Mouse (Mus musculus): Measurements from ENCODE around the gene Tmem191c.

The Tmem191c gene

DNA sequence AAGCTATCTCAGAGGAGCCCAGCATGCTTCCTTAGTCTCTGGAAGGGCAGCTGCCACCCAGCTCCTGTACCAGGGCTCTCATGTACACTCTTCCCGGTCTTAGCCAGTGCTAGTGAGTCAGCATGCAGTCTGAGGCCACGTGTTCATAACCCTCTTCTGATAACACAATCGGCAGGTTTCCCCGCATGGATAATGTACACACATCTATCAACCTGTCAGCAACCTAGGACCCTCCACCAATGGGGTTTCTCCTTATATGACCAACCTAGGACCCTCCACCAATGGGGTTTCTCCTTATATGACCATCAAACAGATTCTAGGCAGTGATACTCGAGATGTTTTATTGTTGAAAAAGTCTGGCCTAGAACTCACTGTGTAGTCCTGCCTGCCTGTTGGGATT, 7.9 kb upstream of the Tmem191c start:
- DNase-seq: no peak

DNA sequence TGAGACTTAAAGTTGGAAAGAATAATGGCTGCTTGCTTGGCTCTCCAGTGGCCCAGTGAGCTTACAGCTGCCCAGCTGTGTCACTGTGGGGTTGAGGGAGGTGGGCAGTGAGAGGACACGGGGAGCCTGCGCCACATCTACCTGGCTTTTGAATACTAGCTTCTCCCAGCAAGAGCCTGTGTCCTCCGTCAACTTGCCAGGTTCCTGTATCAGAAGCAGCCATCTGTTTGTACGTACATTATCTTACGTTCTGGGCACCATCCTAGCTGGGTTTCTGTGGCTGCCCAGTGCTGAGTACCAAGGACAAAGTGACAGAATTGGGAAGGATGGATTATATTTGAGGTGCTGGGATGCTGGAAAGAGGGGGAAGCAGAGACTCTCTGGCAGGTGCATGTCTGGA, 6.0 kb upstream of the Tmem191c start:
- DNase-seq: no peak

DNA sequence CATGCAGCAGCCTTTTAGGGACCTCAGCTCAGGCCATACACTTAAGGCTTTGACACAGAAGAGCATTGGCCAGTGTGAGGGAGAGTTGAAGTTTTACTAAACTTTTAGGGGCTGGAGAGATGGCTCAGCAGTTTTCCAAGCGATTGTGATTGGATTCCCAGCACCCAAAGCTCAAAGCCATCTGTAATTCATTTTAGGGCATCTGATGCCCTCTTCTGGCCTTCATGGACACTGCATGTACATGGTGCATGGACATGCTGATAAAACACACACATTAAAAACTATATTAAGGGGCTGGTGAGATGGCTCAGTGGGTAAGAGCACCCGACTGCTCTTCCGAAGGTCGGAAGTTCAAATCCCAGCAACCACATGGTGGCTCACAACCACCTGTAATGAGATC, 4.8 kb upstream of the Tmem191c start:
- peak; percentile 37 to 56 for DNase-seq

DNA sequence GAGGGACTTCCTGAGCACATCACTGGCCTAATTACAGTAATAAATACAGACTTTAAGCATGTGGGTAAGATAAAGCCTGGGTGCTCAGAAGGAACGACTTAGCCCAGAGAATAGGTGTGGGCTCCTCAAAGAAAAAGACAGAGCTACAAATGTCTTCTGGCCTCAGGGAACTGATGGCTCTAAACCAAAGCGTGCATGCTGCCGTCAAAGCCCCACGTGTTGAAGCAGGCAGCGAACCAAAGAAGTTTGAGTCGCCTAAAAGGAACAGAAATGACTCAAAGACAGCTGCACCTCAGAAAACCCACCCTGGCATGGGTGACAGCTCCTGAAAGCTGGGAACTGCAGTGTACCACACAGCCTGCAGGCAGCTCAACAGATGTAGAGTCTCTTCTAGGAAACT, 4.0 kb upstream of the Tmem191c start:
- DNase-seq: no peak

DNA sequence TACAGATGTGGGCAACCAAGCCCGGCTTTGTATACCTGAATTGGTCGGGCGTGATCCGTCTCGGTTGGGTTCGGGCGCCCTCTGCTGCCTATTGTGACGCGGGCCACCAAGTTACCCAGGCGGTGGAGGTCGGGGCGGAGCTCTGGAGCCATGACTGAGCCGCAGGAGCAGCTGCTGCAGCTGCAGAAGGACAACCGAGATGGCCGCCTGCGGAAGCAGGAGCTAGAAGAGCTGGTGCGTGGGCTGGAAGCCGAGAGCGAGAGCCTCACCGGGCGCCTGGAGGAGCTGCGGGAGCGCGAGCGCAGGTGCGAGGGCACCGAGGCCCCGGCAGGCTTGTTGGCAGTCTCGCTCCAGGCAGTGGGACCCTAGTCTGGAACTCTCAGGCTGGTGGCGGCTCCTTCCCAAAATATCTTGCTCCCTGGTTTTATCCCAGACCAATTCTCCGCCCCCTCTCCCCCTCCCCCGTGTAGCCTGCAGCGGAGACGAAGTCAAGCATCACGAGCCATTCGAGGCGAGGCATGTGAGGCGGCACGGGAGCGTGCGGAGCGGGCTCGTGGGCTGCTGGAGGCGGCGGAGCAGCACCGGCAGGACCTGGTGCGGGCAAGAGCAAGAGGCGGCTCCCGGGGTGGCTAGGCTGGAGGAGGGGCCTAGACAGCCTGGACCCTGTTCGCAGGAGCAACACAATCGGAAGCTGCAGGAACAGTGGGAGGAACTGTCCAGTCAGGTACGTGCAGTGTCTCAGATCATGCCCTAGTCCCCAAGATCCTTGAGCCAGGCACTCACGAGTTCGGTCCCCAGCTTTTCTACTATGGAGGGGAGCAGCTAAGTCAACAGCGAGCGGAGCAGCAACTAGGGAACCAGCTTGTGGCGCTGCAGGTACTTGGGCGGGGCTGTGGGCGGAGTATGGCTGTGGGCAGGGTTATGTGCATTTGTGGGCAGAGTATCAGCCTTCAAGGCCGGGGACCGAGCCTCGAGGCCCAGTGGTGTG, 581 bp downstream of the Tmem191c start:
- peak; percentile 92 to 94 for DNase-seq

DNA sequence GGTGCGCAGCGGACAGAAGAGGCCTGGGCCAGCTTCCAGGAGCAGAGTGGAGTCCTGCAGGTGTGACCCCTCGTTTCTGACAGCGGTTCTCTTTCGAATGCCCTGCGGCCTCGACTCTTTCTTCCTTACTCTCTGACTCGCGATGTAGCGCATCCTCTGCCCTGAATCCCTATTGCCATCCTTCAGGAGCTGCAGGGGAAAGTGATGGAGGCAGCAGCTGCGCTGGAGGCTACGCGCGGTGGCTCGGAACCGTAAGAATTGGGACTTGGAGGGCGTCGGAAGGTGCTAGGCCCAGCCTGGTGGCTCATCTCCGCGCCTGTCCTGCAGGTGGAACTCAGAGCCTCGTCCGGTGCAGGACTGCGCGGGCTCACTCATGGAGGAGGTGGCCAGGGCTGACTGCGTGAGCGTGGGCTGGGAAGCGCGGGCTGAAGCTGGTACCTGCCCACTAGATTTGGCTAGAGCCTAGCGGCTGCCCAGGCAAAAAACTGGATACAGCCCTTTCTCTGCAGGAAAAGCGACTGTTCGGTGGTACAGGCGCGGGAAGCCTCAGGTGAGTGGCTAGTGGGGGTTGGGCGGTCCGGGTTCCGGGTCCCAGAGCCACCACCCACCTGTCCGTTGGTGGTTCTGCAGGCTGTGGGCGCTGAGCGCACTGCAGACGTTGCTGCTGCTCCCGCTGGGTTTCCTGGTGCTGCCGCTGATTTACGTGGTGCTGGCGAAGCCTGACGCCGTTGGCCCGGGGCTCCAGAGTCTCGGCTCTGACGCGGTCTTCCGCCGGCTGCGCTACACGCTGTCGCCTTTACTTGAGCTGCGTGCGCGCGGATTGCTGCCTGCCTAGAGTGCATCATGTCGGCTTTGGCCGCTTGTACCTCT, 1.7 kb downstream of the Tmem191c start:
- DNase-seq: peak; percentile 21 to 24

DNA sequence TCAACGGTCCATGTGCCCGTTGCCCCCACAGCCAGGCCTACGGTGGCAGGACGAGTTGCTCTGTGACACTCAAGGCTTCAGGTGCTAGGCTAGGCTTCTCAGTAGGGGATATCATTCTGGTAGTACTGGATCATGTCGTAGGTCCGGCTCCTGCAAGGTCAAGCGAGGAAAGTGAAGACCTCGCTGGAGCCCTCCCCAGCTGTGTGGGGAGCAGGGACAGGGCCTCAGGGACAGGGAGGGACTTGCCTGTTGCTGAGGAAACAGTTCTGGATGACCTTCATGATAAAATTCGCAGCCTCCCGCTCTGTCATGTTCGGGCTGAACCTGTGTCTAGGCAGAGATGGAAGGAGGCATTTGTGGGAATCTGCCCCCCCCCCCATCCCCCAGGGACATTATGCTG, 4.6 kb downstream of the Tmem191c start:
- no peak for DNase-seq

DNA sequence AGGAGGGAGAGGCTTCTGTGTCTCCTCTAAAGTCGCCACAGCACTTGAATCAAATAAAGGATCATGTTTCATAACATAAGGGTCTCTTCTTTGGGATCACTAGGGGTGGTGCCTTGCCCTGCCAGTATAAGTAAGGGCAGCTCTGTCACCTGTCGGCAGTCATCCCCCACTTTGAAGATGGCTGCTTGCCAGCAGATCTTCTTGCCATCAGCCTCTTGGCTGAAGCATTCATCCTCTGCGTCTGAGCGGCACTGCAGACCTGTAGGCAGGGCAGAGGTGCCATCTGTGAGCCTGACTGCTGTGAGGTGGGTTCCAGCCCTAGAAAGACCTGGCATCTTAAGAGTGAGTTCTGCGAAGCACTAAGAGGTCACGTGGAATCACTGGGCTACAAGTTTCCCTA, 7.3 kb downstream of the Tmem191c start:
- no peak for DNase-seq

DNA sequence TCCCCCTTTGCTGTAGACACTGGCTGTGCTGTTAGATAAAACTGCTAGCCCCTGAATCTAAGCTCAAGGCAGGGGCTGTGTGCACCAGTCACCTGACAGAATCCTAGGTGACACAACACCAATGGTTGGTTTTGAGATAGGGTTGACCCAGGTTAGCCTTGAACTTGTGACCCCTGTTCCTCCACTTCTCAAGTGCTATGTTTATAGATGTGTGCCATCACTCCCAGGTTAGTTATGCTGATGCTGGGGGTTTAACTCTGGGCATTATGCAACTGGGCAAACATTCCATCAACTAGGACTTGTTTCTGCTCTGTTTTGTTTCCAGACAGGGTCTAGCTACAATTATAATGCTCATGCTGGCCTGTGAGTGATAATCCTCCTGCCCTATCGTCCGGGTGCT, 11.2 kb downstream of the Tmem191c start:
- DNase-seq: no peak

DNA sequence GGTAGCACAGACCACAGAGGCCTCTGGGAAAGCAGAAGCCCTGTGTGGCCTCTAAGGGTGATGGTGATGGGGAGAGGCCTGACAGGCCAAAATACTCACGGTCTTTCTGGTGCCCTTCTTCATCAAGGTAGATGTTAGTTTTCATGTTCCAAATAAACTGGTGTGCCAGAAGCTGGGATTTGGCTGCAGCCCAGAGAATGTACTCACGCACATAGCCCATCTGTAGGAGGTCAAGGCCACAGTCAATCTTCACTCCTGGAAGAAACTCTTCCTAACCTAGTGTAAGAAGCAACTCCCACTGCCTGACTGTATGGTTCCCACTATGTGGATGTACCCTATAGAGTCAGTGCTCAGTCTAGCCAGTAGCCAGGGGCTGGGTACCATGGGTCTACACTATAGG, 15.1 kb downstream of the Tmem191c start:
- no peak for DNase-seq

DNA sequence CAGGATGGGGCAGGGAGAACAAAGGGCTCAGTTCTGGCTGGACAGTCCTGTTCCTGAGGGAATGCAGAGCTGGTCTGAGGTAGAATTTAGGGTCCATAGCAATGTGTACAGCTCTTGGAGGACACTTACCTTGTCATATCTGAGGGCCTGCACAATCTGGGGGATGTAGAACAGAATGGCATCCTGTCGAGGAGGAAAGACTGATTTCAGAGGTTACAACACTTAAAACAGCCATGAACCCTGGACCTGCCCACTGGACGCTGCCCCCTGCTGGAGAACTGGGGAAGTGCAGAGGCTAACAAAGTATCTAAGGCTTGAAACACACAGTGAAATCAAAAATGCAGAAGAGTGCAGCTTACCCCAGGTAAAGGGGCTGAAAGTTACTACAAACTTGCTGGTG, 16.9 kb downstream of the Tmem191c start:
- peak; percentile 54 to 66 for DNase-seq

DNA sequence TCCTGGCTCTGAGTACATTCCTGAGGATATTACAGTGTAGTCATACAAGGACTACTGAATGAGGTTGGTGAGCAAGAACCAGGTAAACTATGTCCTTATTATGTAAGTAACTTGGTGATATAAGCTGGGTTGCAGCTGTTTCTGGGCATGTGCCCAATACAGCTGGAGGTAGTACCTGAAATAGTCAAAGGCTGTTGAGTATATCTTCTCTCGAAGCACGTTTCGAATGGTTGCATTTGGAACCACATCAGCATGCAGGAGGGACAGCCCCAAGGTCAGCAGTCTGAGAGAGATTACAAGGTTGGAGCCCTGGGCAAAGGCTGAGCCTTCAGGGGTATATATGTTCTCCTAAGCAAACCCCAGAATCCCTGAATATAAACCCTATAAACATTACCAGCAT, 24.9 kb downstream of the Tmem191c start:
- no peak for DNase-seq

DNA sequence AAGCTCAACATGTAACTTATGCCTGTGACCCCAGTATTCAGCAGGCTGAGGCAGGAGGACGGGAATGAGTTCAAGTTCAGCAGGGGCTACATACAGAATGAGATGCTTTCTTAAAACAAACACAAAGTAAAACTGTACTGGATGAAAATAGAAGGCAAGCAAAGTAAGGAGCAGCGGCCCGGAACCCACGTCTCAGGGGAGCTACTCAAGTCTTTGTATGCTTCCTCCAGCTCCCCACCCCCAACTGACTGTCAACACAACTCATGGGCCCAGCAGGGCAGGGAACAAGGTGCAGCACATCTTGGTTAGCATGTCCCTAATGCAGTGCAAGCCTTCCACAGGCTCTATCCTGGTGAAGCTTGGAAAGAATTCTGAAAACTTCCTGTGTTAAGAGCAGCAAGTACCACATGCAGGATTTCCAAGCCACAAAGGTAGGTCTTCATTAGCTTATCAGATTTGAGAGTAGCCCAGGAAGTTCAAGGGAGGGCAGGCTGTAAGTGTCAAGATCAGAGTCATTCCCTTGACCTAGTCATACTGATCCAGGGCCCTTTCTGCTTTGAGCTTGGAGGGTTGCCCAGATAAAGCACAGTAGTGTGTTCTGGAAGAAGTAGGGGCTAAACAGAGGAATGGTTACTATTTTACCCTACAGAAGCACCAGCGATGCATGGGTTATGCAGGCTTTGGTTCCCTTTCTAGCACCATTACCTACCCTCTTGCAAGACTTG, 27.8 kb downstream of the Tmem191c start:
- DNase-seq: no peak

DNA sequence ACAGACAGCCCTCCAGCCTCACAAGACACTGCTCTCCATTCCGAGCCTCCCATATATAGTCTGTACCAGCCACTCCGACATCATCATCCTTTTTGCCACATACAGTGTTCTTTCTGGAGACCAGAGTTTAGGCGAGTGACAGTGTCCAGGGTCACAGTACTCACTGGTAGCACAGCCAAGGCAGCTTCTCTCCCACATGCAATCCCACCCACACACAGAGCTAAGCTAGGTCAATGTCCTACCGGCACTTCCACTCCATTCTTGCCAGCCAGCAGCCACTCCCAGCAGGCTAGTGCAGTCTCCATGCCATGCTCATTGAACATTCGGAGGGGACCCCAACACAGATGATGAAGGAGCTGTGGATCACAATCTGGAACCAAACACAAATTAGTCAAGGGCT, 31.6 kb downstream of the Tmem191c start:
- no peak for DNase-seq

DNA sequence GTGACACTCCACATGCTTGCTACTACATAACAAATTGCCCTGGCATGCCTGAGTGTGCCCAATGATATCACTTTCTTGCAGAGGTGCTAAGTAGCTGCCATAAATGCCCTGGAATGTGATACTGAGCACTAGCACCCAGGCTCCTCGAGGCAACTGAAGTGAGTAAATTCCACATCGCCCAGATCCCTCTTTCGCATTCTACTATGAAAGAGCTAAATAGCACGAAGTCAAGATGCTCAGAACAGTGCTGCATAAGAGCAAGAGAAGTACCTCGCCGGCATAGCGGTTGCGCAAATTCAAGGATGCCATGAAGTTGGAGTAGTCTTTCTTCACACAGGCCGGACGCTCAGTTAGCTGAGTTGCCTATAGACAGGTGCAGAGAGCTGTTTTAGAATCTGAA, 33.2 kb downstream of the Tmem191c start:
- peak; percentile 33 to 40 for DNase-seq

DNA sequence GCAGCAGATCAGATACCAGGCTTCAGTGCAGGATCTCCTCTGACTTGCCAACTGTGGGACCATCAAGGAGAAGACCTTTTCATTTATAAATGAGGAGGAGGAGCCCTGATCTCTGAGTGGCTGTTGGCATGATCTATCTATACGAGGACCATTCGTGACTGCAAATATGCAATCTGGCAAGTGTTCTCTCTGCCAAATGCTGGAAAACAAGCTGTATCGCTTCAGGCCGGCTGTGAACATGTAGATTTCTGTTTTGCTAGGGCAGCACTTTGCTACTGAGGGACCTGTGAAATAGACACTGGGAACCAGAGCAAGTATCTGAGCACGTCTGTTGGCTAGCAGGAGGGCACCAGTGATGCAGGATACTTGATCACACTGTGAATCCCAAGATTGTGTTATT, 36.7 kb downstream of the Tmem191c start:
- DNase-seq: no peak

DNA sequence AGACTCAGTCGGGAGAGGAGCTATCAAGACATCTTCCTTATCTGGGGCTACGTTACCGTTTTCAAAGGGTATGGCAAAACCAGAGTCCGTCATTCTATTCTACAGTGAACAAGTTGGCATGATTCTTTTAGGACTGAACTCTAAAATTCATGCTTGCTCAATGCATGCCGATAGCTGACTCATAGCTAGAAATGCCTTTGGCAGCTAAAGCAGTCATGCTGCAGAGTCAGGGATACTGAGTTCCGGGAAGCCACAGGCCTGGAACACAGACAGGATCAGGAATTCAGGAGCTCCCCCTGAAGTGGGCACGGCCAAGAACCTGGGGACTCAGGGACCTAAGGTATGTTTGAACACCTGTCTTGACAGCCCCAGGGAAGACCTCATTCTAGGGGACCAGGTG, 40.7 kb downstream of the Tmem191c start:
- DNase-seq: no peak

DNA sequence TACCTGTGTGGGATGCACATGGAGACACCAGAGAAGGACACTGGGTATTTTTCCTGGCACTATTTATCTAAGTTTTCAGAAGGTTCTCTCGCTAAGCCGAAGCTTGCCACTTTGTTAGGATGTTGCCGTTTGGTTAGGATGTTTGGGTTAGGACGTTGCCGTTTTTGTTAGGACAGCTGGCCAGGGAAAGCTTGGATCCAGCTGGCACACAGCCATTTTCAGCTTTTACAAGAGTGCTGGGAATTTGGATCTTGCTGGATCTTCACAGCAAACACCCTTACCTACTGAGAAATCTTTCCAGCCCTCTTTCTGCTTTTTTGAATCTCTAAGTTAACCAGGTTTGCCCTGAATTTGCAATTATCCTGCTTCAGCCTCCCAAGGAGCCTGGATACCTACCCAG, 45.6 kb downstream of the Tmem191c start:
- no peak for DNase-seq

DNA sequence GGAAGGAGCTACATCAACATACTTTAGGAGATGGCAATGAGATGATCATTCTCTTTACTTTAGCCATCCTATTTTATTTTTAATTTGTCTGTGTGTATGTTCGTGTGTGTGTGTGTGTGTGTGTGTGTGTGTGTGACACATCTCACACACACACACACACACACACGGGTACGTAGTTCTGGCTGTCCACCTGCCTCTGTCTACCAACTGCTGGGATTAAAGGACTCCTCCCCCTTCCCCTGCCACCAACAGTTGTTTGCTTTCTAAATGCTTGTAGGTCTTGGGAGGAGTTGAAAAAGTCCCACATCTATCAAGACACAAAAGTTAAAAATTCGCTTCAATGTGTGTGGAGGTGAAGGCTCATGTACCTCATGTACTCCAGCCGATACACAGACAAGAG, 48.9 kb downstream of the Tmem191c start:
- no peak for DNase-seq

DNA sequence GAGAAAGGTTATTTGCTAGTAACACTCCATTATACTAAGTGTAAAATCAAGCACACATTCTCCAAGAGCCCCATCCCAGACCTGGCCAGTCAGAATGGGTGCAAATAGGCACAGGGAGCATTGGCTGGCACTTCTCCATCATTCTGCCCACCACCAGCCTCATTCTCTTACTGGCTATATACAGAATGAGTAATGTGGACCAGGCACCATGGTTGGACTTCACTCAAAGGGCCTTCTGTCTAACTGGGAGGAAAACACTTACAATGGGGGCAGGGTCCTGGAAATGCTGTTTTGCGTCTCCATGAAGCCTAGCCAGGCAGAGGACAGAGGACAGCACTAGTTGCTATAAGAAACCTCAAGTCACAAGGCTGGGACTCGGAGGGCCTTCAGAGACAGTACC, 50.2 kb downstream of the Tmem191c start:
- no peak for DNase-seq

DNA sequence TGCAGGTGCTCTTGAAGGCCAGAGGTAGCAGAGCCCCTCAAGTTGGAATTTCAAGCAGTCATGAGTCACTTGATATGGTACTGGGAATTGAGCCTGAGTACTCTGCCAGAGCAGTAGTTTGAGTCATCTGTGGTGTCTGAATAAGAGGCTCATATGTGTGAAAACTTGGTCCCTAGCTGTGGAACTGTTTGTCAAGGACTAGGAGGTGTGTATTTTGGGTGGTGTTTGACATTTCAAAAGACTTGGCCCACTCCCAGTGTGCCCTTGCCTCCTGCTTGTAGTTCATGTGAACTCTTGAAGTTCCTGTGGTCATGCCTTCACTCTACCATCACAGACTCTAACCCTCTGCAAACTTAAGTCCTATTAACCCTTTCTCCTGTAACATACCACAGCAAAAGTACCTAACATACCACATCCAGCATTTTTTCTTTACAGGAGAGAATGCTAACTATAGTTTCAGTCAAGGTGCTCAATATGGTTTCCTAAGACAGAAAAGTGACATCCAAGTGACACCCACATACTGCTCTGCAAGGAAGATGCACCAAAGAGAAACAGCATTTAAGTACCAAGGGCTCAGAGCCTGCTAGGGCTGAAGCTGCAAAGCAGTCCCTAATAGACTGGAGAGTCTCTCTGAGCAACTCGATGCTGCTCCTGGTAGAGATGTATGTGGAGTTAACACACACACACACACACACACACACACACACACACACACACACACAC, 54.1 kb downstream of the Tmem191c start:
- peak; percentile 11 to 28 for DNase-seq

DNA sequence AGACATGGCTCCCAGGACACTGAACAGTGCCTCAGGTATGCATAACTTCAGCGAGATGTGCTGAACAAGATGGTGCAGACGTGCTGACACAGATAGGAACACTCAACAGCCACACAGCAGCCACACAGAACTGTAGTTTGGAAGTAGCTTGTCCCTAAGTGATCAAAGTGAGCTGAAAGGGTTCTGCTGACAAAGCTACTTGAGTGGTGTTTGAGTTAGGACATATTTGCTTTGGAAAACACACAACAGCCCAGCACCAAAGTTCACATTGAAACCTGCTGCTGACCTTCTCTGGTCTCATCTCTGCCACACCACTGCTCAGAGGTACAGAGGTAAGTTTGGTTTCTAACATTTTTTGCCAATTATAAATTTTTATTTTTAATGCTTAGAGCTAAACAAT, 55.2 kb downstream of the Tmem191c start, which contains the start of gene Serpind1:
Gene Serpind1, plus strand, starts transcription at position 256 of the 400 bp plus-strand sequence.
- no peak for DNase-seq
